Mouse (Mus musculus) NIH3T3 (cell line): ENCODE data around the gene Vmn1r169.
"Not testable (repeated sequence)": the region's sequence is repeated elsewhere in the genome, so short reads cannot be mapped to it uniquely, and the experiment has no call there.

Experiments
- DNase-seq: peaks from one replicate; pipeline ENCODE4 v3.0.0-alpha.2; 2012; ENCODE audit warnings: low read depth

Gene Vmn1r169

GRCm38 (mm10) chr7:23575226-23575625, at the start of gene Vmn1r169:
Gene Vmn1r169 (plus strand): TSS chr7:23575526.
- not testable (repeated sequence) for DNase-seq

GRCm38 (mm10) chr7:23539432-23539831, 35.9 kb upstream of the Vmn1r169 start, which contains the start of gene Vmn1r168:
Gene Vmn1r168 (plus strand): TSS chr7:23539732.
- not testable (repeated sequence) for DNase-seq

GRCm38 (mm10) chr7:23605875-23606274, 30.5 kb downstream of the Vmn1r169 start, which contains the start of gene Vmn1r170:
Gene Vmn1r170 (plus strand): TSS chr7:23606175.
- DNase-seq, result not testable (repeated sequence)
